Mouse (Mus musculus): ENCODE data around the gene Hoxa10. TPM values are rescaled to one million over a fixed set of nuclear protein-coding genes. Genes with fewer than 3 reads are reported as not detected.

Gene Hoxa10
- polyA plus RNA-seq, 1 experiment from 2014 or later: 20.2 TPM

GRCm38 (mm10) chr6:52216691-52217458 is 23.8 kb downstream of the Hoxa10 start:
- H3K4me2 ChIP-seq (replicated peaks): peak overlapping the region; percentile 77
- H3K9ac ChIP-seq: peak overlapping the region; percentile 51
- peak overlapping the region; percentile 42 for H3K4me3 ChIP-seq (replicated peaks)
- no peak for ATAC-seq
- H3K9me3 ChIP-seq: no peaks in the 10 kb centered on the region
- peak overlapping the region; percentile 37; the same call in 1 of the 2 replicates for H3K27ac ChIP-seq
- no peaks in the 10 kb centered on the region for H3K36me3 ChIP-seq
- peaks cover 82% of the 10 kb centered on the region for H3K27me3 ChIP-seq (replicated peaks)
- H3K4me1 ChIP-seq (replicated peaks): peaks cover 22% of the 10 kb centered on the region
- WGBS: 1% methylated on average over 60 of the region's 60 CpGs

- Histone ChIP-seq H3K4me3 (replicated peaks) (peak overlapping the region; percentile 42), H3K9ac (peak overlapping the region; percentile 22), H3K27ac (no peak overlapping the region), H3K4me2 (replicated peaks) (peak overlapping the region; percentile 77), H3K36me3 (no peaks in the 10 kb centered on the region), H3K9me3 (no peaks in the 10 kb centered on the region), H3K27me3 (replicated peaks) (peaks cover 83% of the 10 kb centered on the region), H3K4me1 (replicated peaks) (peaks cover 26% of the 10 kb centered on the region)
- no peak for ATAC-seq
- WGBS: 11% methylated on average over 30 of the region's 30 CpGs
Measured at GRCm38 (mm10) chr6:52215771-52216535, 24.7 kb downstream of the Hoxa10 start.

- ATAC-seq: no peak
- Histone ChIP-seq H3K36me3 (no peaks in the 10 kb centered on the region), H3K27me3 (replicated peaks) (peaks cover 80% of the 10 kb centered on the region), H3K9me3 (no peaks in the 10 kb centered on the region), H3K4me2 (replicated peaks) (no peak overlapping the region), H3K27ac (no peak overlapping the region), H3K4me1 (replicated peaks) (peaks cover 26% of the 10 kb centered on the region), H3K9ac (no peak overlapping the region), H3K4me3 (replicated peaks) (no peak overlapping the region)
- WGBS: 43% methylated on average over 3 of the region's 3 CpGs
Measured at GRCm38 (mm10) chr6:52215070-52215469, 25.6 kb downstream of the Hoxa10 start.

GRCm38 (mm10) chr6:52214271-52214670 is 26.4 kb downstream of the Hoxa10 start:
- whole genome bisulfite sequencing: 52% methylated on average over 5 of the region's 5 CpGs
- H3K27ac ChIP-seq: no peak overlapping the region

GRCm38 (mm10) chr6:52213119-52213986 is 27.3 kb downstream of the Hoxa10 start, which contains the start of the genes Hoxa3 and Gm28308:
Gene Hoxa3, minus strand, starts transcription at chr6:52213336.
Gene Gm28308, minus strand, starts transcription at chr6:52213339.
- H3K36me3 ChIP-seq: no peaks in the 10 kb centered on the region
- 10% methylated on average over 38 of the region's 38 CpGs for WGBS
- H3K4me3 ChIP-seq (replicated peaks): peak within 1 kb of the TSS; percentile 52
- ATAC-seq: peak; percentile 37; the same call in 1 of the 2 replicates
- peak within 1 kb of the TSS; percentile 69 for H3K4me2 ChIP-seq (replicated peaks)
- H3K4me1 ChIP-seq (replicated peaks): peaks cover 38% of the 10 kb centered on the region
- H3K9ac ChIP-seq: peak within 1 kb of the TSS; percentile 69
- H3K9me3 ChIP-seq: no peaks in the 10 kb centered on the region
- peaks cover 79% of the 10 kb centered on the region for H3K27me3 ChIP-seq (replicated peaks)
- H3K27ac ChIP-seq: peak within 1 kb of the TSS; percentile 91

More at GRCm38 (mm10) chr6:52214271-52214670, 26.4 kb downstream of the Hoxa10 start:
- Histone ChIP-seq H3K4me1 (replicated peaks) (peaks cover 30% of the 10 kb centered on the region), H3K9ac (no peak overlapping the region), H3K9me3 (no peaks in the 10 kb centered on the region), H3K27me3 (replicated peaks) (peaks cover 80% of the 10 kb centered on the region), H3K4me2 (replicated peaks) (no peak overlapping the region), H3K4me3 (replicated peaks) (no peak overlapping the region), H3K36me3 (no peaks in the 10 kb centered on the region)
- no peak for ATAC-seq

- Histone ChIP-seq H3K9me3 (no peaks in the 10 kb centered on the region), H3K36me3 (no peaks in the 10 kb centered on the region), H3K27me3 (replicated peaks) (peaks cover 76% of the 10 kb centered on the region), H3K27ac (peak overlapping the region; percentile 91), H3K4me3 (replicated peaks) (peak overlapping the region; percentile 52), H3K4me1 (replicated peaks) (peaks cover 42% of the 10 kb centered on the region), H3K9ac (peak overlapping the region; percentile 69), H3K4me2 (replicated peaks) (peak overlapping the region; percentile 69)
- no peak for ATAC-seq
- 5% methylated on average over 22 of the region's 22 CpGs for WGBS
Measured at GRCm38 (mm10) chr6:52212556-52213118, 28.0 kb downstream of the Hoxa10 start.

- Histone ChIP-seq H3K9ac (peak overlapping the region; percentile 69), H3K4me3 (replicated peaks) (peak overlapping the region; percentile 52), H3K4me1 (replicated peaks) (peaks cover 41% of the 10 kb centered on the region), H3K36me3 (no peaks in the 10 kb centered on the region), H3K4me2 (replicated peaks) (peak overlapping the region; percentile 69), H3K9me3 (no peaks in the 10 kb centered on the region), H3K27me3 (replicated peaks) (peaks cover 77% of the 10 kb centered on the region), H3K27ac (peak overlapping the region; percentile 48; the same call in 1 of the 2 replicates)
- ATAC-seq: peak; percentile 27; the same call in 1 of the 2 replicates
- 6% methylated on average over 13 of the region's 13 CpGs for WGBS
Measured at GRCm38 (mm10) chr6:52211961-52212360, 28.7 kb downstream of the Hoxa10 start.

GRCm38 (mm10) chr6:52211170-52211935 is 29.3 kb downstream of the Hoxa10 start:
- Histone ChIP-seq H3K27ac (peak overlapping the region; percentile 48; the same call in 1 of the 2 replicates), H3K4me2 (replicated peaks) (peak overlapping the region; percentile 69), H3K27me3 (replicated peaks) (peaks cover 75% of the 10 kb centered on the region), H3K4me1 (replicated peaks) (peaks cover 40% of the 10 kb centered on the region), H3K9ac (peak overlapping the region; percentile 69), H3K9me3 (no peaks in the 10 kb centered on the region), H3K36me3 (no peaks in the 10 kb centered on the region), H3K4me3 (replicated peaks) (peak overlapping the region; percentile 52)
- ATAC-seq: peak; percentile 72
- WGBS: 2% methylated on average over 37 of the region's 37 CpGs

- H3K4me2 ChIP-seq (replicated peaks): peak overlapping the region; percentile 91
- H3K27me3 ChIP-seq (replicated peaks): peaks cover 72% of the 10 kb centered on the region
- H3K4me1 ChIP-seq (replicated peaks): peaks cover 39% of the 10 kb centered on the region
- no peaks in the 10 kb centered on the region for H3K9me3 ChIP-seq
- WGBS: 28% methylated on average over 12 of the region's 12 CpGs
- peak overlapping the region; percentile 39 for H3K4me3 ChIP-seq (replicated peaks)
- no peaks in the 10 kb centered on the region for H3K36me3 ChIP-seq
- peak overlapping the region; percentile 15 for H3K9ac ChIP-seq
- H3K27ac ChIP-seq: 0 out of 2 replicates have a peak overlapping the region, but pooled peaks have one; percentile 27
- no peak for ATAC-seq
Measured at GRCm38 (mm10) chr6:52209685-52210046, 31.0 kb downstream of the Hoxa10 start.

GRCm38 (mm10) chr6:52208868-52209684 is 31.6 kb downstream of the Hoxa10 start:
- H3K4me1 ChIP-seq (replicated peaks): peaks cover 39% of the 10 kb centered on the region
- H3K27ac ChIP-seq: peak overlapping the region; percentile 30; the same call in 1 of the 2 replicates
- peak overlapping the region; percentile 15 for H3K9ac ChIP-seq
- peak overlapping the region; percentile 91 for H3K4me2 ChIP-seq (replicated peaks)
- no peaks in the 10 kb centered on the region for H3K9me3 ChIP-seq
- H3K4me3 ChIP-seq (replicated peaks): peak overlapping the region; percentile 39
- H3K27me3 ChIP-seq (replicated peaks): peaks cover 66% of the 10 kb centered on the region
- WGBS: 28% methylated on average over 17 of the region's 18 CpGs
- no peak for ATAC-seq
- no peaks in the 10 kb centered on the region for H3K36me3 ChIP-seq
